Mouse (Mus musculus): ENCODE measurements around the gene Gpd2.

DNA sequence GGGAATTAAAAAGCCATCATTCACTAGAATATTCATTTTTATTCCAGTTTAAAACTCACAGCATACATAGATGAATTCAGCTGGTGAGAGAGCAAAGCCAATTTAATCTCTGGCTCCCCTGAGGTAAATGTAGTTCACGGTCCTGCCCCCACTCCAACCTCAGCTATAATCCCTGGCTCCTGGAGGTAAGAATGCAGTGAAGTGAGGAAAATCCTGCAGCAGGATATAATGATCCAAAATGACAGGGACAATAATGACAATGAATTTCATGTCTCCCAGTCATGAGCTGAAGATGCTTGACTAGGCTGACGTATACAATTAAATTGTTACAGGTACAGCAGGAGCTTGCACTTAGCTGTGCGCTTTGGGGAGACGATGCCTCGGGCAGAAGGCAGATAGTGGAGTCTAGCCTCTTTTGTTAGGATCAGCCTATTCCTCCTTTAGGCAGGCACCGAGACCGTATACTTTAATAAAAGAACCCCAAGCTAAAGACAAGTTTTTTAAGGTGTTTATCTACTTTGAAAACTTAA is 74.9 kb downstream of the Gpd2 start:
- no peak for TF ChIP-seq TCF12 (IDR thresholded peaks at IDR 0.05; ENCODE audit: insufficient read depth, poor library complexity, severe bottlenecking)
- TF ChIP-seq REST (IDR thresholded peaks at IDR 0.05; ENCODE audit: insufficient read depth, insufficient read length): no peak
- no peak for TF ChIP-seq USF1 (IDR thresholded peaks at IDR 0.05; ENCODE audit: low read depth)
- no peak for TF ChIP-seq POLR2A (IDR thresholded peaks at IDR 0.05; ENCODE audit: insufficient read length, low read depth)
- no peak for TF ChIP-seq MYOG (IDR thresholded peaks at IDR 0.05; ENCODE audit: control insufficient read depth in 1 of 3, insufficient read depth in 1 of 3, insufficient read length in 2 of 3, low read depth in 2 of 3)
- TF ChIP-seq POLR2AphosphoS2 (IDR thresholded peaks at IDR 0.05; ENCODE audit: insufficient read length, low read depth): no peak
- no peak for TF ChIP-seq MAX (IDR thresholded peaks at IDR 0.05; ENCODE audit: low read depth)
